Mouse (Mus musculus): ENCODE data around the gene D630045J12Rik.

GRCm38 (mm10) chr6:38264466-38264865 is 10.7 kb upstream of the D630045J12Rik start:
- TF ChIP-seq TBP (IDR thresholded peaks at IDR 0.05; ENCODE audit: low read depth, low read length) (no peak), MAZ (IDR thresholded peaks at IDR 0.05; ENCODE audit: low read depth, low read length) (no peak), RCOR1 (IDR thresholded peaks at IDR 0.05; ENCODE audit: low read depth, low read length) (no peak), CTCF (IDR thresholded peaks at IDR 0.05 in 2 of 3, conservative IDR thresholded peaks at IDR 0.05 in 1 of 3; ENCODE audit: control insufficient read depth in 1 of 3, insufficient read depth in 1 of 3, low read depth in 2 of 3, low read length in 3 of 3, poor library complexity in 1 of 3, severe bottlenecking in 1 of 3) (no peak), RAD21 (IDR thresholded peaks at IDR 0.05; ENCODE audit: low read depth, low read length) (no peak), POLR2A (IDR thresholded peaks at IDR 0.05; ENCODE audit: control insufficient read depth in 1 of 2, insufficient read depth in 1 of 2, low read depth in 1 of 2, low read length in 2 of 2, poor library complexity in 1 of 2) (no peak), JUND (IDR thresholded peaks at IDR 0.05; ENCODE audit: low read depth, low read length) (no peak), ZC3H11A (IDR thresholded peaks at IDR 0.05; ENCODE audit: low read depth, low read length) (no peak)
